In genomic region chr14:21662465-21663142, GRCm38 (mm10) we compare ENCODE assay signal across 11 mouse cellular contexts. TPM values are rescaled to one million over a fixed set of nuclear protein-coding genes. Genes with fewer than 3 reads are reported as not detected.
DNase-seq lines count a peak whose midpoint lies in the region; ATAC-seq and TF ChIP-seq lines count a peak whose summit lies in the region.
"Had no signal": no experiment of that assay in that cellular context is flagged by ENCODE, and none has a peak within 500 bp of the region (broad histone marks: within the 10 kb centered on the region; RNA-seq: fewer than 3 reads in every experiment).

No protein-coding gene starts in this region.

- H3K9ac ChIP-seq in hindbrain, postnatal 0 days (replicated peaks; ENCODE audit: low read length), result no peak overlapping the region
- H3K9ac ChIP-seq in hindbrain, embryonic 14.5 days, result no peak overlapping the region
- H3K9ac ChIP-seq in liver, adult 2 months (ENCODE audit: low read depth, low read length), result no peak overlapping the region
- H3K9ac ChIP-seq: heart, embryonic 13.5 days; limb, embryonic 12.5 days; neural tube, embryonic 13.5 days had no signal

- H3K9me3 ChIP-seq in hindbrain, postnatal 0 days (ENCODE audit: low read length), result no peaks in the 10 kb centered on the region
- no peaks in the 10 kb centered on the region for H3K9me3 ChIP-seq in hindbrain, embryonic 14.5 days (ENCODE audit: control insufficient read depth, low read length)
- H3K9me3 ChIP-seq in limb, embryonic 10.5 days (replicated peaks), result no peaks in the 10 kb centered on the region
- H3K9me3 ChIP-seq: heart, embryonic 13.5 days; limb, embryonic 12.5 days; neural tube, embryonic 13.5 days had no signal

- TF ChIP-seq POLR2A in liver, adult 2 months (IDR thresholded peaks at IDR 0.05; ENCODE audit: extremely low read depth, insufficient read depth, low read length), result no peak
- TF ChIP-seq POLR2A in myocyte (IDR thresholded peaks at IDR 0.05; ENCODE audit: insufficient read length, low read depth), result no peak

- no peak overlapping the region for H3K27ac ChIP-seq in hindbrain, postnatal 0 days
- H3K27ac ChIP-seq in hindbrain, embryonic 14.5 days, result no peak overlapping the region
- no peak overlapping the region for H3K27ac ChIP-seq in liver, adult 2 months (replicated peaks; ENCODE audit: insufficient read depth, low read depth, low read length)
- no peak overlapping the region for H3K27ac ChIP-seq in limb, embryonic 10.5 days
- H3K27ac ChIP-seq: heart, embryonic 13.5 days; limb, embryonic 12.5 days; neural tube, embryonic 13.5 days had no signal

- 80% methylated on average over 8 of the region's 8 CpGs for WGBS in hindbrain, postnatal 0 days
- 80% methylated on average over 8 of the region's 8 CpGs for WGBS in hindbrain, embryonic 14.5 days
- WGBS in liver, adult 2 months, result 77% methylated on average over 8 of the region's 8 CpGs
- 80% methylated on average over 8 of the region's 8 CpGs for WGBS in limb, embryonic 10.5 days

- peak; percentile 61; the same call in 1 of the 2 replicates for ATAC-seq in hindbrain, postnatal 0 days
- no peak for ATAC-seq in hindbrain, embryonic 14.5 days (ENCODE audit: low FRiP score)
- ATAC-seq in frontal cortex, adult (ENCODE audit: low TSS enrichment), result no peak

- no peaks in the 10 kb centered on the region for H3K79me2 ChIP-seq in liver, adult 2 months (ENCODE audit: control insufficient read depth, insufficient read depth, low read length)
- H3K79me2 ChIP-seq in myocyte (ENCODE audit: control insufficient read depth, insufficient read depth), result no peaks in the 10 kb centered on the region

- no peak overlapping the region for H3K4me2 ChIP-seq in hindbrain, postnatal 0 days (ENCODE audit: low read depth, low read length)
- H3K4me2 ChIP-seq in hindbrain, embryonic 14.5 days (replicated peaks), result no peak overlapping the region
- no peak overlapping the region for H3K4me2 ChIP-seq in myocyte (ENCODE audit: low read depth)
- H3K4me2 ChIP-seq: heart, embryonic 13.5 days; limb, embryonic 12.5 days; neural tube, embryonic 13.5 days had no signal

- no peak overlapping the region for H3ac ChIP-seq in myocyte (ENCODE audit: control insufficient read depth, insufficient read length)

- no peaks in the 10 kb centered on the region for H3K4me1 ChIP-seq in hindbrain, postnatal 0 days (ENCODE audit: insufficient read depth, low read length)
- H3K4me1 ChIP-seq in hindbrain, embryonic 14.5 days (replicated peaks; ENCODE audit: control insufficient read depth, insufficient read depth, low read length), result no peaks in the 10 kb centered on the region
- no peaks in the 10 kb centered on the region for H3K4me1 ChIP-seq in liver, adult 2 months (ENCODE audit: control insufficient read depth, insufficient read depth, low read length)
- peaks cover 28% of the 10 kb centered on the region for H3K4me1 ChIP-seq in limb, embryonic 10.5 days

- H3K27me3 ChIP-seq in hindbrain, postnatal 0 days (ENCODE audit: insufficient read depth, low read length), result no peaks in the 10 kb centered on the region
- H3K27me3 ChIP-seq in hindbrain, embryonic 14.5 days (ENCODE audit: control insufficient read depth, insufficient read depth, low read length), result no peaks in the 10 kb centered on the region
- no peaks in the 10 kb centered on the region for H3K27me3 ChIP-seq in liver, adult 2 months (ENCODE audit: control insufficient read depth, insufficient read depth, low read length)
- no peaks in the 10 kb centered on the region for H3K27me3 ChIP-seq in myocyte (ENCODE audit: control insufficient read depth, insufficient read depth, insufficient read length)
- no peaks in the 10 kb centered on the region for H3K27me3 ChIP-seq in limb, embryonic 10.5 days (ENCODE audit: low read depth, poor library complexity, severe bottlenecking)
- H3K27me3 ChIP-seq: heart, embryonic 13.5 days; limb, embryonic 12.5 days; neural tube, embryonic 13.5 days had no signal

- peaks cover 33% of the 10 kb centered on the region for H3K36me3 ChIP-seq in hindbrain, postnatal 0 days (ENCODE audit: insufficient read depth, low read length)
- H3K36me3 ChIP-seq in hindbrain, embryonic 14.5 days (replicated peaks; ENCODE audit: control insufficient read depth, insufficient read depth), result peaks cover 62% of the 10 kb centered on the region
- peaks cover 27% of the 10 kb centered on the region for H3K36me3 ChIP-seq in liver, adult 2 months (ENCODE audit: control insufficient read depth, insufficient read depth, low read length)
- peaks cover 7% of the 10 kb centered on the region for H3K36me3 ChIP-seq in myocyte (ENCODE audit: control insufficient read depth, insufficient read depth)
- H3K36me3 ChIP-seq in limb, embryonic 10.5 days, result peaks cover 72% of the 10 kb centered on the region

- DNase-seq in hindbrain, postnatal 0 days (ENCODE audit: low spot score), result peak; percentile 43
- DNase-seq in hindbrain, embryonic 14.5 days (ENCODE audit: low spot score), result no peak
- peak; percentile 35 for DNase-seq in c-Kit-positive CD71-positive TER-119-negative erythroid progenitor cells, embryonic 14.5 days (ENCODE audit: low read depth)
- no peak for DNase-seq in liver, adult 2 months (ENCODE audit: extremely low read depth, low read depth, low spot score)
- no peak for DNase-seq in limb, embryonic 10.5 days (ENCODE audit: low spot score)
- no peak for DNase-seq in heart, adult 11 months

- H3K4me3 ChIP-seq in hindbrain, postnatal 0 days (ENCODE audit: low read length), result no peak overlapping the region
- no peak overlapping the region for H3K4me3 ChIP-seq in hindbrain, embryonic 14.5 days (replicated peaks; ENCODE audit: low read length)
- H3K4me3 ChIP-seq in liver, adult 2 months (ENCODE audit: insufficient read depth, low read depth, low read length), result no peak overlapping the region
- no peak overlapping the region for H3K4me3 ChIP-seq in myocyte
- no peak overlapping the region for H3K4me3 ChIP-seq in limb, embryonic 10.5 days
- H3K4me3 ChIP-seq: heart, embryonic 13.5 days; limb, embryonic 12.5 days; neural tube, embryonic 13.5 days had no signal

- TF ChIP-seq CTCF in hindbrain, postnatal 0 days (IDR thresholded peaks at IDR 0.05; ENCODE audit: low read depth), result peak; percentile 55
- peak; percentile 26; the same call in 1 of the 2 replicates for TF ChIP-seq CTCF in liver, adult 2 months (IDR thresholded peaks at IDR 0.05; ENCODE audit: low read depth, low read length)

TF ChIP-seq in myocyte, 11 proteins besides CTCF, POLR2A, EP300 and RAD21:
- TF ChIP-seq USF1 (IDR thresholded peaks at IDR 0.05; ENCODE audit: low read depth) (peak; percentile 49), CEBPB (IDR thresholded peaks at IDR 0.05; ENCODE audit: insufficient read depth, poor library complexity, severe bottlenecking) (no peak)

RNA-seq across cellular contexts. Expression of gene Dupd1, which starts 51.8 kb away (rescaled TPM):
- not detected in 2 replicates for total RNA-seq in hindbrain, postnatal 0 days (2014; rRNA removed)
- polyA plus RNA-seq in hindbrain, postnatal 0 days (2015; fragmentation: Nextera tagmentation; extraction: Ambion mirVana), result 0.29 TPM in 1 of 2 replicates, not detected in the other
- not detected in 2 replicates for polyA plus RNA-seq in hindbrain, embryonic 14.5 days (2014; fragmentation: Nextera tagmentation; extraction: Ambion mirVana)
- total RNA-seq in liver, adult 2 months (2014; rRNA removed), result not detected in 2 replicates
- not detected in 2 replicates for polyA plus RNA-seq in liver, adult 2 months (2012; rRNA removed)
- 0.14 TPM for polyA plus RNA-seq in myocyte (2012; fragmentation: generic; extraction: Trizol)
- polyA plus RNA-seq in limb, embryonic 10.5 days (2016; fragmentation: Nextera tagmentation; extraction: Ambion mirVana), result 0.45 TPM in 1 of 2 replicates, not detected in the other
- polyA plus RNA-seq: neural tube, embryonic 13.5 days had no signal

Comparison
In these comparisons a context has a peak if more than half of its experiments do, and no peak if none do; other contexts are left out.
1. DNase-seq: peak in hindbrain, postnatal 0 days (single experiment) and c-Kit-positive CD71-positive TER-119-negative erythroid progenitor cells, embryonic 14.5 days (single experiment); none in hindbrain, embryonic 14.5 days (single experiment), liver, adult 2 months (single experiment), limb, embryonic 10.5 days (single experiment) and heart, adult 11 months (single experiment).